Mouse (Mus musculus) CH12.LX (cell line): ENCODE data around the gene Ablim1. TPM values are rescaled to one million over a fixed set of nuclear protein-coding genes. Genes with fewer than 3 reads are reported as not detected.

ENCODE experiments used
- DNase-seq: peaks from one replicate; pipeline ENCODE4 v3.0.0-alpha.2; 2013; ENCODE audit errors: extremely low read depth
- H3K27ac ChIP-seq: 2 replicates; pipeline ENCODE4 v1.5.1; 2012; ENCODE audit warnings: low read depth, mild to moderate bottlenecking, control low read depth, moderate library complexity; ENCODE audit not compliant: insufficient read depth
- H3K27me3 ChIP-seq: replicated peaks from 2 replicates; pipeline ENCODE3; 2012; ENCODE audit warnings: inconsistent platforms
- H3K36me3 ChIP-seq, 2 experiments: replicated peaks in 1 of 2; 2 replicates each; pipeline versions ENCODE3 to v1.6.1; 2012; ENCODE audit warnings: inconsistent platforms in 1 of 2, low read length in 1 of 2, mild to moderate bottlenecking in 1 of 2, mixed read lengths in 1 of 2, moderate library complexity in 1 of 2; ENCODE audit not compliant: control insufficient read depth in 1 of 2, insufficient read depth in 1 of 2
- H3K4me1 ChIP-seq, 2 experiments: 2 replicates each; pipeline ENCODE4 v1.6.1; 2012; ENCODE audit warnings: inconsistent platforms in 1 of 2, moderate library complexity in 1 of 2; ENCODE audit not compliant: insufficient read depth in 2 of 2, control insufficient read depth in 1 of 2
- H3K4me2 ChIP-seq: 2 replicates; pipeline ENCODE4 v1.6.1; 2012; ENCODE audit warnings: low read depth, mild to moderate bottlenecking, control low read depth; ENCODE audit not compliant: poor library complexity, insufficient read depth, severe bottlenecking
- H3K4me3 ChIP-seq, 3 experiments: fragments of 150-350 bp in 1 of 3; sonication (generic) in 1 of 3; replicated peaks in 1 of 3; 2 replicates each; pipeline versions ENCODE3 to v1.5.1; 2011 to 2012; ENCODE audit warnings: low read depth in 2 of 3, low read length in 2 of 3, mild to moderate bottlenecking in 2 of 3, moderate library complexity in 2 of 3, control low read depth in 1 of 3, improper control_type of control experiment in 1 of 3, inconsistent platforms in 1 of 3, mixed read lengths in 1 of 3; ENCODE audit not compliant: poor library complexity in 1 of 3
- H3K79me2 ChIP-seq: replicated peaks from 2 replicates; pipeline ENCODE4 v1.6.1; 2012; ENCODE audit warnings: mild to moderate bottlenecking, moderate library complexity; ENCODE audit not compliant: control insufficient read depth, poor library complexity, insufficient read depth, severe bottlenecking; ENCODE audit errors: extremely low read depth
- H3K9ac ChIP-seq: 2 replicates; pipeline ENCODE4 v1.6.1; 2012; ENCODE audit warnings: low read depth, mild to moderate bottlenecking, control low read depth, moderate library complexity; ENCODE audit not compliant: insufficient read depth
- H3K9me3 ChIP-seq: replicated peaks from 2 replicates; pipeline ENCODE3; 2012; ENCODE audit warnings: low read length, inconsistent platforms, mixed read lengths
- CHD2 ChIP-seq: IDR thresholded peaks from 2 replicates; pipeline ENCODE4 v1.6.1; 2011; ENCODE audit warnings: low read length, improper control_type of control experiment
- CTCF ChIP-seq, 2 experiments: IDR thresholded peaks in 1 of 2; conservative IDR thresholded peaks in 1 of 2; 2 replicates each; pipeline ENCODE4 v1.5.1; 2011 to 2012; ENCODE audit warnings: low read depth in 2 of 2, low read length in 2 of 2, improper control_type of control experiment in 1 of 2, inconsistent platforms in 1 of 2, mild to moderate bottlenecking in 1 of 2, moderate library complexity in 1 of 2
- EP300 ChIP-seq: IDR thresholded peaks from 2 replicates; pipeline ENCODE4 v1.6.1; 2011; ENCODE audit warnings: low read length, improper control_type of control experiment
- HCFC1 ChIP-seq: IDR thresholded peaks from 2 replicates; pipeline ENCODE4 v1.6.1; 2012; ENCODE audit warnings: low read depth, mild to moderate bottlenecking, inconsistent platforms, low read length, improper control_type of control experiment
- IRF4 ChIP-seq: IDR thresholded peaks from 2 replicates; pipeline ENCODE4 v1.6.1; 2014; ENCODE audit warnings: low read depth, mild to moderate bottlenecking, inconsistent platforms, low read length, improper control_type of control experiment
- JUN ChIP-seq: IDR thresholded peaks from 2 replicates; pipeline ENCODE4 v1.6.1; 2011; ENCODE audit warnings: low read depth, mild to moderate bottlenecking, low read length, improper control_type of control experiment, moderate library complexity; ENCODE audit not compliant: insufficient read depth
- JUND ChIP-seq: conservative IDR thresholded peaks from 2 replicates; pipeline ENCODE4 v1.6.1; 2011; ENCODE audit warnings: low read depth, low read length, improper control_type of control experiment
- MAX ChIP-seq: IDR thresholded peaks from 2 replicates; pipeline ENCODE4 v1.6.1; 2011; ENCODE audit warnings: low read length, improper control_type of control experiment
- MAZ ChIP-seq: IDR thresholded peaks from 2 replicates; pipeline ENCODE4 v1.6.1; 2012; ENCODE audit warnings: low read depth, mild to moderate bottlenecking, inconsistent platforms, low read length, improper control_type of control experiment, moderate library complexity
- MYC ChIP-seq: IDR thresholded peaks from 2 replicates; pipeline ENCODE4 v1.6.1; 2011; ENCODE audit warnings: low read depth, mild to moderate bottlenecking, improper control_type of control experiment, low read length
- NELFE ChIP-seq: IDR thresholded peaks from 2 replicates; pipeline ENCODE4 v1.6.1; 2011; ENCODE audit warnings: low read depth, low read length, improper control_type of control experiment
- NRF1 ChIP-seq: IDR thresholded peaks from 2 replicates; pipeline ENCODE4 v1.6.1; 2014; ENCODE audit warnings: low read depth, mild to moderate bottlenecking, inconsistent platforms, low read length, improper control_type of control experiment, moderate library complexity
- POLR2A ChIP-seq: IDR thresholded peaks from 2 replicates; pipeline ENCODE4 v1.6.1; 2011; ENCODE audit warnings: low read depth, mild to moderate bottlenecking, improper control_type of control experiment, low read length
- POLR2AphosphoS2 ChIP-seq: IDR thresholded peaks from 2 replicates; pipeline ENCODE4 v1.6.1; 2011; ENCODE audit warnings: low read depth, low read length, improper control_type of control experiment
- RAD21 ChIP-seq: IDR thresholded peaks from 2 replicates; pipeline ENCODE4 v1.6.1; 2011; ENCODE audit warnings: low read depth, mild to moderate bottlenecking, low read length, improper control_type of control experiment, moderate library complexity
- SMC3 ChIP-seq: IDR thresholded peaks from 2 replicates; pipeline ENCODE4 v1.6.1; 2011; ENCODE audit warnings: low read depth, low read length, improper control_type of control experiment
- UBTF ChIP-seq: IDR thresholded peaks from 2 replicates; pipeline ENCODE4 v1.6.1; 2012; ENCODE audit warnings: low read depth, mild to moderate bottlenecking, inconsistent platforms, low read length, improper control_type of control experiment, moderate library complexity
- USF1 ChIP-seq: IDR thresholded peaks from 2 replicates; pipeline ENCODE4 v1.6.1; 2014; ENCODE audit warnings: low read depth, mild to moderate bottlenecking, inconsistent platforms, low read length, improper control_type of control experiment
- ZC3H11A ChIP-seq: IDR thresholded peaks from 2 replicates; pipeline ENCODE4 v1.6.1; 2012; ENCODE audit warnings: low read depth, mild to moderate bottlenecking, inconsistent platforms, low read length, improper control_type of control experiment
- ZKSCAN1 ChIP-seq: IDR thresholded peaks from 2 replicates; pipeline ENCODE4 v1.6.1; 2012; ENCODE audit warnings: low read depth, inconsistent platforms, low read length, improper control_type of control experiment, borderline replicate concordance
- ZMIZ1 ChIP-seq: IDR thresholded peaks from 2 replicates; pipeline ENCODE4 v1.6.1; 2012; ENCODE audit warnings: low read depth, mild to moderate bottlenecking, inconsistent platforms, low read length, improper control_type of control experiment
- ZNF384 ChIP-seq: IDR thresholded peaks from 2 replicates; pipeline ENCODE4 v1.6.1; 2012; ENCODE audit warnings: low read depth, low read length, improper control_type of control experiment, inconsistent platforms
- dilution Hi-C: fragments of 300-500 bp; cut with MboI; formaldehyde crosslinking; loops from 2 replicates; pipeline ENCODE4 v1.14.3; 2020; ENCODE audit warnings: low sequenced_read_pairs; ENCODE audit not compliant: extremely low pct_unique_long_range_greater_than_20kb, extremely low pct_ligation_motif_present
- in situ Hi-C: fragments of 300-500 bp; cut with MboI; formaldehyde crosslinking; loops from 3 replicates; pipeline ENCODE4 v1.14.3; 2019; ENCODE audit warnings: low sequenced_read_pairs, low pct_ligation_motif_present, low pct_unique_long_range_greater_than_20kb, mixed read lengths
- polyA plus RNA-seq: library from polyadenylated mRNA; unstranded; fragments of >175 nt; gene quantifications from 2 replicates; pipeline ENCODE4 v1.2.1, GENCODE M21; 2012; ENCODE audit warnings: low read depth; ENCODE audit not compliant: insufficient read length
- total RNA-seq, 2 experiments: library from RNA; depleted of rRNA; stranded (reverse); fragments of 300-350 nt in 1 of 2; fragments of >200 nt in 1 of 2; gene quantifications; 2 replicates each; pipeline ENCODE4 v1.2.3; 2012 to 2014

Gene Ablim1
- total and polyA plus RNA-seq, 3 experiments = 0.85 to 2.4 (median 2.0) TPM

DNA sequence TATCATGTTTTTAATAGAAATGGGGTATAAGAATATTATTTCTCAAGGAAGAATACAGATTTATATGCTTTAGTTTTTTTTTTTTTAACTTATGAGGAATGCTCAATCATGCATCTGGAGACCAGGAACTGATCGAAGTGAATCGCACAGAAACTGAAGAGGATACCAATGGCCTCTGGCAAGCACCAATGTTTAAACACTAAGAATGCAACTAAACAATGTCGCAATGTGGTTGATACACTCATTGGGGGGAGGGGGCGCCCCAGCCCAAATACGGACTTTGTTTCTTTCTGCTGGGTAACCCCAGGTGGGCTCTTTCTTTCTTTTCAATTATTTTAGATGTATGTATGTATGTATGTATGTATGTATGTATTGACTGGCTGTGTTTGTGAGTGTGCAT, 90.3 kb downstream of the Ablim1 start:
- no peak for DNase-seq
- H3K27ac ChIP-seq = no peak overlapping the region
- H3K4me1 ChIP-seq = peaks cover 17 to 33% of the 10 kb centered on the region in 2 experiments
- TF ChIP-seq ZC3H11A = no peak
- TF ChIP-seq IRF4 = no peak
- TF ChIP-seq NRF1 = no peak
- TF ChIP-seq RAD21 = no peak
- no peak for TF ChIP-seq CTCF (conservative IDR thresholded peaks at IDR 0.05 in 1 of 2, IDR thresholded peaks at IDR 0.05 in 1 of 2; ENCODE audit: low read depth in 2 of 2, low read length in 2 of 2)
- no peak for TF ChIP-seq MAZ
- no peak for TF ChIP-seq NELFE
- no peak for TF ChIP-seq POLR2A
- no peak for TF ChIP-seq POLR2AphosphoS2
- TF ChIP-seq JUND = no peak
- no peak for TF ChIP-seq EP300
- no peak for TF ChIP-seq MAX
- TF ChIP-seq CHD2 = no peak
- no peak for TF ChIP-seq ZKSCAN1
- no peak for TF ChIP-seq ZNF384
- TF ChIP-seq JUN = no peak
- no peak overlapping the region for H3K4me2 ChIP-seq
- no peak overlapping the region for H3K4me3 ChIP-seq
- H3K9ac ChIP-seq = no peak overlapping the region
- H3K27me3 ChIP-seq = peaks cover 2% of the 10 kb centered on the region
- H3K79me2 ChIP-seq = no peaks in the 10 kb centered on the region
- dilution Hi-C loops (no loop called here), in situ Hi-C loops (no loop called here)
- no peaks in the 10 kb centered on the region for H3K36me3 ChIP-seq
- H3K9me3 ChIP-seq = no peaks in the 10 kb centered on the region

DNA sequence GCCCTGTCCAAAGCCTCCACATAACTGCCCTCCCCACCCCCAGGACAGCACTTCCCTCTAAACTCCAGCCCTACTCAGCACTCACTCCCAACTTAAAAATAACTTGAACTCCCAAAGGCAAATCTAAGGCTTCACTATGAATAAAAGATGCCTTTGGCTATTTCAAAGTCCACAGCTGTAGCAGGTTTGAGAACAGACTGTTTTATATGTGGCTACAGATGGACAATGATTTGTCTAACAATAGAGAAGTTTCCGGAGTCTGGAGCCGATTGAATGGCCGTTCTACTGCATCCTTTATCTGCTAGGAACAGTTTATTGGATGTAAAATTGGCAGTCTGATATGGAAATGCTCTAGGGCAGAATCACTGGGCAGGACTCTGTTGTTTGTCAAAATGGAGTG, 91.0 kb downstream of the Ablim1 start:
- no peak overlapping the region; the same call in 1 of the 2 replicates for H3K4me2 ChIP-seq
- in situ Hi-C loops (no loop called here), dilution Hi-C loops (no loop called here)

More for the DNA sequence above, 91.0 kb downstream of the Ablim1 start:
- DNase-seq = no peak
- H3K36me3 ChIP-seq = no peaks in the 10 kb centered on the region
- peaks cover 20 to 40% of the 10 kb centered on the region in 2 experiments for H3K4me1 ChIP-seq
- no peak overlapping the region for H3K27ac ChIP-seq
- TF ChIP-seq USF1 (no peak), UBTF (no peak), IRF4 (no peak), MYC (no peak), RAD21 (no peak), HCFC1 (no peak), ZMIZ1 (no peak), SMC3 (no peak)
- no peaks in the 10 kb centered on the region for H3K9me3 ChIP-seq
- no peaks in the 10 kb centered on the region for H3K79me2 ChIP-seq
- no peak overlapping the region for H3K9ac ChIP-seq
- peaks cover 2% of the 10 kb centered on the region for H3K27me3 ChIP-seq
- H3K4me3 ChIP-seq = no peak overlapping the region
